Mouse (Mus musculus) forebrain, embryonic 11.5 days (tissue): ENCODE data around the gene Smad1. TPM values are rescaled to one million over a fixed set of nuclear protein-coding genes. Genes with fewer than 3 reads are reported as not detected.
A peak's percentile ranks its signal among the peaks of the same experiment; 100 is the strongest.

Source experiments
- ATAC-seq: fragments of 200-750 bp; cut with Nextera tagmentation; replicated peaks from 2 replicates; pipeline ENCODE4 v1.8.0; 2017; ENCODE audit warnings: moderate TSS enrichment; ENCODE audit not compliant: low FRiP score
- DNase-seq: peaks from one replicate; pipeline ENCODE4 v3.0.0-alpha.2; 2017; ENCODE audit warnings: low spot score
- H3K27ac ChIP-seq: fragments of 300-500 bp; sonication (generic); 2 replicates; pipeline ENCODE4 v1.5.1; 2014; ENCODE audit warnings: low read depth, low read length
- H3K27me3 ChIP-seq: fragments of 300-500 bp; sonication (generic); 2 replicates; pipeline ENCODE4 v1.6.1; 2014; ENCODE audit warnings: mild to moderate bottlenecking, low read length, mixed read lengths; ENCODE audit not compliant: control insufficient read depth, insufficient read depth
- H3K36me3 ChIP-seq: fragments of 300-500 bp; sonication (generic); 2 replicates; pipeline ENCODE4 v1.6.1; 2014; ENCODE audit warnings: mild to moderate bottlenecking, low read length, moderate library complexity, mixed read lengths; ENCODE audit not compliant: control insufficient read depth, insufficient read depth
- H3K4me1 ChIP-seq: fragments of 300-500 bp; sonication (generic); replicated peaks from 2 replicates; pipeline ENCODE4 v1.6.1; 2014; ENCODE audit warnings: low read length, mixed read lengths; ENCODE audit not compliant: control insufficient read depth, insufficient read depth
- H3K4me2 ChIP-seq: fragments of 300-500 bp; sonication (generic); 2 replicates; pipeline ENCODE4 v1.6.1; 2014; ENCODE audit warnings: low read depth, mild to moderate bottlenecking, low read length, moderate library complexity, mixed read lengths; ENCODE audit not compliant: severe bottlenecking
- H3K4me3 ChIP-seq: fragments of 300-500 bp; sonication (generic); 2 replicates; pipeline ENCODE4 v1.5.1; 2014; ENCODE audit warnings: low read depth, low read length
- H3K9ac ChIP-seq: fragments of 300-500 bp; sonication (generic); 2 replicates; pipeline ENCODE4 v1.6.1; 2014; ENCODE audit warnings: low read length
- H3K9me3 ChIP-seq: fragments of 300-500 bp; sonication (generic); 2 replicates; pipeline ENCODE4 v1.6.1; 2016; ENCODE audit warnings: low read length, mixed read lengths; ENCODE audit not compliant: control insufficient read depth
- WGBS: fragments of 180-500 bp; shearing (Covaris S2); extraction: QIAGEN DNeasy Blood & Tissue Kit; methylation state at CpG from one replicate; pipeline ENCODE4 v1.1.7; 2014; 5-methylcytosine and 5-hydroxymethylcytosine counted together
- polyA plus RNA-seq: library from polyadenylated mRNA; unstranded; fragments of >200 nt; fragmentation: Nextera tagmentation; extraction: Ambion mirVana; gene quantifications from 2 replicates; pipeline ENCODE4 v1.2.1, GENCODE M21; 2014

The Smad1 gene
- polyA plus RNA-seq, 1 experiment from 2014 or later: 57.6 TPM

GRCm38 (mm10) chr8:79339555-79339954 lies 59.8 kb downstream of the Smad1 start:
- Histone ChIP-seq H3K27ac (no peak overlapping the region), H3K36me3 (peaks cover 7% of the 10 kb centered on the region; the same call in 1 of the 2 replicates), H3K9ac (no peak overlapping the region), H3K4me3 (no peak overlapping the region), H3K4me2 (no peak overlapping the region), H3K9me3 (no peaks in the 10 kb centered on the region), H3K4me1 (no peaks in the 10 kb centered on the region), H3K27me3 (no peaks in the 10 kb centered on the region)
- DNase-seq: peak; percentile 46
- 77% methylated on average over 9 of the region's 9 CpGs for WGBS
- no peak for ATAC-seq

DNA sequence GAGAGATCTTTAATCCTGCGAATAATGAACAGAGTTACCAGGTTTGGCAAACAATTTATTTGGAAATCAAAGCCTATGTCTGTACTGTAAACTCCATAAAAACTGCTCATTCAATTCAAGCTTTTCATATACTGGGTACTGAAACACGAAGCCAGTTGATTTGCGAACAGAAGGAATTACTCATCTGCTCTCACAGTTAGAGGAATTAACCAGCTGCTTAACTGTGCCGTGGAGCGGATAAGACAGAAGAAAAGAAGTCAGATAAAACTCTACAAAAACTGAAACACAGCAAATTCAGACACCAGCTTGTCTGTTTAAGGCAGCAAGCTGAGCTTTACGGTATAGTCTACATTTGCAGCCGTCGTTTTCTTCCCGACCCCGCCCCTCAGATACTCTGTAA lies 60.7 kb downstream of the Smad1 start:
- no peak overlapping the region for H3K4me3 ChIP-seq
- no peak for DNase-seq
- H3K4me1 ChIP-seq: no peaks in the 10 kb centered on the region
- no peak overlapping the region for H3K4me2 ChIP-seq
- H3K36me3 ChIP-seq: peaks cover 7% of the 10 kb centered on the region; the same call in 1 of the 2 replicates
- no peaks in the 10 kb centered on the region for H3K9me3 ChIP-seq
- H3K27me3 ChIP-seq: no peaks in the 10 kb centered on the region
- no peak overlapping the region for H3K9ac ChIP-seq
- 96% methylated on average over 10 of the region's 10 CpGs for WGBS
- no peak overlapping the region for H3K27ac ChIP-seq
- ATAC-seq: no peak

GRCm38 (mm10) chr8:79332109-79332900 lies 67.0 kb downstream of the Smad1 start:
- Histone ChIP-seq H3K9ac (no peak overlapping the region), H3K27me3 (no peaks in the 10 kb centered on the region), H3K36me3 (no peaks in the 10 kb centered on the region; the same call in 1 of the 2 replicates), H3K4me3 (no peak overlapping the region), H3K4me1 (no peaks in the 10 kb centered on the region), H3K4me2 (no peak overlapping the region), H3K9me3 (no peaks in the 10 kb centered on the region), H3K27ac (no peak overlapping the region)
- DNase-seq (peak; percentile 26), ATAC-seq (no peak)
- WGBS: 92% methylated on average over 22 of the region's 22 CpGs

DNA sequence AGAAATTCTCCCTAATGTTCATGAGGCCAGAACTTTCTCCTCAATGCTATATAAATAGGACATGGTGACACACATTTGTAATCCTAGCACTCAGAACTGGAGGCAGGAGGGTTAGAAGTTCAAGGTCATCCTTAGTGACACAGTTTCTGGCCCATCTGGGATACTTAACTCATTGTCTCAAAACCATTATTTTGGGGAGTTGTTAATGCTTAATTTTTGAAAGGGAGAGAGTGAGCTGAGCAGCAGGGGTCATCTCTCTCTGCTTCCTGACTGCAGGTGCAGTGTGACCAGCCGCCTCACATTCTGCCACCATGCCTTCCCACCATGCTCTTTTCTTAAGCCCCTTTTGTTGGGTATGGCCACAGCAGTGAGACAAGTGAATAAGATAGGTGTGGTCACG lies 67.7 kb downstream of the Smad1 start:
- no peak overlapping the region for H3K9ac ChIP-seq
- H3K27me3 ChIP-seq: no peaks in the 10 kb centered on the region
- 76% methylated on average over 2 of the region's 2 CpGs for WGBS
- no peak overlapping the region for H3K27ac ChIP-seq
- DNase-seq (no peak), ATAC-seq (no peak)
- H3K36me3 ChIP-seq: no peaks in the 10 kb centered on the region
- no peaks in the 10 kb centered on the region for H3K4me1 ChIP-seq
- H3K4me3 ChIP-seq: no peak overlapping the region
- H3K9me3 ChIP-seq: no peaks in the 10 kb centered on the region
- H3K4me2 ChIP-seq: no peak overlapping the region

DNA sequence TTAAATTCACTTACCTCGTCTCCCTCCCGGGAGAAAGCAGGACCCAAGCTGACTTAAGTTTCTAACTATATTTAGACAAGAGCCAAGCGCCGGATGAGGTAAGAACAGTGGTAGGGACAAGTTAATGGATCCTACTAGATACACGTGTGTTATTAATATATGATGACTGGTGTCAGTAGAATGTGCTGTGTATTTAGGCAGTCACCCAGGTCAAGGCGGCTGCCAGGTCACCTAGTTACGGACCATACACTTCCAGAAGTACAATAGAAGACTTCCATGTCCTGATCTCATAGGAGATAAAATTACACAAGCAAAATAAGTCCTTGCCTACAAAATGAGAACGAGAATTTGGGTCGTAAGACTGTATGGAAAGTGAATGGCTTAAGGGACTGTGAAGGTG lies 68.3 kb downstream of the Smad1 start:
- Histone ChIP-seq H3K9me3 (no peaks in the 10 kb centered on the region), H3K36me3 (no peaks in the 10 kb centered on the region), H3K4me2 (no peak overlapping the region), H3K9ac (no peak overlapping the region), H3K27ac (no peak overlapping the region), H3K4me3 (no peak overlapping the region), H3K27me3 (no peaks in the 10 kb centered on the region), H3K4me1 (no peaks in the 10 kb centered on the region)
- 87% methylated on average over 9 of the region's 9 CpGs for WGBS
- ATAC-seq (no peak), DNase-seq (no peak)

DNA sequence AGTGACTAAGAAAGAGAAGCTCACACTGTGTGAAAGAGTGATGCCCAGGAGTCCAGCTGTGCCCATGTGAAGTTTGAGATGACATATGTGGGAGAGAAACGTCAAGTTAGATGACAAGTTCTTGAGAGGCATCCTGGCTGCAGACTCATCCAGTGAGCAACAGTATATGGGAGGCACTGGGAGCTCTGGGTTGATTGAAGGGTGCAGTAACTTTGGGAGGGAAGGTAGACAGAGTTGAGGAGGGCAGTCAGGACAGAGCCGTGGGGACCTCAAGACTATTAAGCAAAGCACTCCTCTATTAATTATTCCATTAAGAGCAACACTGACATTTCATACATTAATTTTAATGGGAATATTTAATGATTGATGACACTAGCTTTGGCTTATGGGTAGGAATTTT lies 69.6 kb downstream of the Smad1 start:
- no peak overlapping the region for H3K4me3 ChIP-seq

GRCm38 (mm10) chr8:79329182-79329581 lies 70.1 kb downstream of the Smad1 start:
- Histone ChIP-seq H3K4me3 (no peak overlapping the region), H3K4me2 (no peak overlapping the region), H3K36me3 (no peaks in the 10 kb centered on the region), H3K27me3 (no peaks in the 10 kb centered on the region), H3K9ac (no peak overlapping the region), H3K4me1 (no peaks in the 10 kb centered on the region), H3K27ac (no peak overlapping the region), H3K9me3 (no peaks in the 10 kb centered on the region)
- ATAC-seq (no peak), DNase-seq (no peak)
- 91% methylated on average over 4 of the region's 4 CpGs for WGBS

More for the DNA sequence above, 69.6 kb downstream of the Smad1 start:
- H3K36me3 ChIP-seq: no peaks in the 10 kb centered on the region
- H3K4me1 ChIP-seq: no peaks in the 10 kb centered on the region
- WGBS: 73% methylated on average over 2 of the region's 2 CpGs
- DNase-seq (no peak), ATAC-seq (no peak)
- H3K9me3 ChIP-seq: no peaks in the 10 kb centered on the region
- no peak overlapping the region for H3K27ac ChIP-seq
- H3K9ac ChIP-seq: no peak overlapping the region
- no peaks in the 10 kb centered on the region for H3K27me3 ChIP-seq
- H3K4me2 ChIP-seq: no peak overlapping the region

DNA sequence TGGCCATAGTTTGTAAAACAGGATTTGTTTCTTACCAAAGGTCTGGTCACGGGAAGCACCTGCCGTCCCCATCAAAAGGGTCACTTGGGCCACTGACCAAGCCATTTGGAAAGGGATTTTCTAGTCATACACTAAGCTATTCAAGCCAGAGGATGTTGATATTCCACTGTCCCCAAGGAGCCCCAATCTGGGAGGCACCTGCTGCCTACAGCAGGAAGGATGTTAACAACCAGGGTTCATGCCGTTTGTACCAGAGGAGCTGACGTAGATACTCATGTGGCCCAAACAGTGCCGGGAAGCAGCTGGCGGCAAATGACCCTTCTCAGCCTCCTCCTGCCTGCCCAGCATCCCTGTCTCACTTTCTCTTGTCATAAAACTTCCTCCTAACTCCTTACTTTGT lies 73.8 kb downstream of the Smad1 start:
- no peaks in the 10 kb centered on the region for H3K4me1 ChIP-seq
- H3K36me3 ChIP-seq: no peaks in the 10 kb centered on the region
- H3K27me3 ChIP-seq: no peaks in the 10 kb centered on the region
- H3K9ac ChIP-seq: no peak overlapping the region
- H3K9me3 ChIP-seq: no peaks in the 10 kb centered on the region
- WGBS: 82% methylated on average over 6 of the region's 6 CpGs
- no peak overlapping the region for H3K4me2 ChIP-seq
- no peak overlapping the region for H3K27ac ChIP-seq
- no peak for ATAC-seq
- DNase-seq: peak; percentile 41
- no peak overlapping the region for H3K4me3 ChIP-seq

DNA sequence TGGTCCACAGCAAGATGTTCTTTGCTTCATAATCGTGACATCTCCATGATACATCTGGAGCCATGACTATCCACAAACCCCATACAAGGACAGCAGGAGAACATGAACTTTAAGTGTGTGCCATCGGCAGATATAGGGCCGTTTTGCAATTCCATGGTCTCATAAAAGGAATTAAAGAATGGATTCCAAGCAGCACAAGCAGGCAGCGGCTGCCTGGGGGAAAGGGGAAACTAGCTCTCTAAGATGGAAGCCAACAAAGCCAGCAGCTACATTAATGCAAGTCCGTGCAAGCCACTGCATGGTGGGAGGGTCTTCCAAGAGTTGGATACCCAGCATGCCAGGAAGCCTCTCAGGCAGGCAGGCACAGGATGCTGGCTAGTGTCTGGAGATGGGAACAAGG lies 74.4 kb downstream of the Smad1 start:
- H3K27ac ChIP-seq: no peak overlapping the region

More for the DNA sequence above, 74.4 kb downstream of the Smad1 start:
- no peak overlapping the region for H3K4me3 ChIP-seq
- no peaks in the 10 kb centered on the region for H3K9me3 ChIP-seq
- H3K36me3 ChIP-seq: no peaks in the 10 kb centered on the region
- ATAC-seq (no peak), DNase-seq (peak; percentile 27)
- H3K9ac ChIP-seq: no peak overlapping the region
- H3K4me1 ChIP-seq: no peaks in the 10 kb centered on the region
- 80% methylated on average over 5 of the region's 5 CpGs for WGBS
- H3K4me2 ChIP-seq: no peak overlapping the region
- no peaks in the 10 kb centered on the region for H3K27me3 ChIP-seq
